Mouse (Mus musculus) liver, adult 2 months (tissue): ENCODE measurements around the gene Mettl16. TPM values are rescaled to one million over a fixed set of nuclear protein-coding genes. Genes with fewer than 3 reads are reported as not detected.

Source experiments
- DNase-seq: peaks from one replicate; pipeline ENCODE4 v3.0.0-alpha.2; 2011; ENCODE audit warnings: low read depth, low spot score; ENCODE audit errors: extremely low read depth
- H3K27ac ChIP-seq: fragments of 200-500 bp; replicated peaks from 2 replicates; pipeline ENCODE4 v1.5.1; 2012; ENCODE audit warnings: low read depth, mild to moderate bottlenecking, control low read depth, inconsistent platforms, low read length; ENCODE audit not compliant: insufficient read depth
- H3K27me3 ChIP-seq: fragments of 200-500 bp; 2 replicates; pipeline ENCODE4 v1.6.1; 2012; ENCODE audit warnings: mild to moderate bottlenecking, moderate library complexity, low read length, inconsistent platforms; ENCODE audit not compliant: control insufficient read depth, insufficient read depth
- H3K36me3 ChIP-seq: fragments of 200-500 bp; 2 replicates; pipeline ENCODE4 v1.6.1; 2012; ENCODE audit warnings: low read length, inconsistent platforms; ENCODE audit not compliant: control insufficient read depth, insufficient read depth
- H3K4me1 ChIP-seq: fragments of 200-500 bp; 2 replicates; pipeline ENCODE4 v1.6.1; 2011; ENCODE audit warnings: low read length; ENCODE audit not compliant: control insufficient read depth, insufficient read depth
- H3K4me3 ChIP-seq: fragments of 200-500 bp; 2 replicates; pipeline ENCODE4 v1.5.1; 2011; ENCODE audit warnings: low read depth, mild to moderate bottlenecking, control low read depth, low read length, moderate library complexity; ENCODE audit not compliant: insufficient read depth
- H3K79me2 ChIP-seq: fragments of 200-500 bp; 2 replicates; pipeline ENCODE4 v1.6.1; 2012; ENCODE audit warnings: inconsistent platforms, mild to moderate bottlenecking, low read length, moderate library complexity; ENCODE audit not compliant: control insufficient read depth, insufficient read depth
- H3K9ac ChIP-seq: fragments of 200-500 bp; 2 replicates; pipeline ENCODE4 v1.6.1; 2012; ENCODE audit warnings: low read depth, mild to moderate bottlenecking, control low read depth, inconsistent platforms, low read length
- CTCF ChIP-seq: fragments of 200-500 bp; IDR thresholded peaks from 2 replicates; pipeline ENCODE4 v1.5.1; 2011; ENCODE audit warnings: low read depth, low read length, control low read depth
- POLR2A ChIP-seq: fragments of 200-500 bp; IDR thresholded peaks from 2 replicates; pipeline ENCODE4 v1.6.1; 2011; ENCODE audit warnings: low read length, control low read depth; ENCODE audit not compliant: insufficient read depth; ENCODE audit errors: extremely low read depth
- WGBS: fragments of 180-500 bp; shearing (Covaris S2); methylation state at CpG from one replicate; pipeline ENCODE4 v1.1.7; 2018; 5-methylcytosine and 5-hydroxymethylcytosine counted together
- polyA plus RNA-seq: library from polyadenylated mRNA; depleted of rRNA; stranded (reverse); fragments of >200 nt; gene quantifications from 2 replicates; pipeline ENCODE4 v1.2.3, GENCODE M21; 2012
- total RNA-seq: library from RNA; depleted of rRNA; stranded (reverse); fragments of >200 nt; gene quantifications from 2 replicates; pipeline ENCODE4 v1.2.3, GENCODE M21; 2014

The Mettl16 gene
- total and polyA plus RNA-seq, 2 experiments = 3.4 to 5.1 TPM

GRCm38 (mm10) chr11:74867181-74867580, 96.6 kb downstream of the Mettl16 start:
- peaks cover 19% of the 10 kb centered on the region for H3K4me1 ChIP-seq
- H3K4me3 ChIP-seq = no peak overlapping the region
- H3K27me3 ChIP-seq = no peaks in the 10 kb centered on the region
- 27% methylated on average over 2 of the region's 2 CpGs for WGBS
- no peaks in the 10 kb centered on the region for H3K36me3 ChIP-seq
- DNase-seq = peak; percentile 99
- no peaks in the 10 kb centered on the region for H3K79me2 ChIP-seq
- H3K27ac ChIP-seq = no peak overlapping the region
- no peak overlapping the region for H3K9ac ChIP-seq
- TF ChIP-seq POLR2A (no peak), CTCF (no peak)

DNA sequence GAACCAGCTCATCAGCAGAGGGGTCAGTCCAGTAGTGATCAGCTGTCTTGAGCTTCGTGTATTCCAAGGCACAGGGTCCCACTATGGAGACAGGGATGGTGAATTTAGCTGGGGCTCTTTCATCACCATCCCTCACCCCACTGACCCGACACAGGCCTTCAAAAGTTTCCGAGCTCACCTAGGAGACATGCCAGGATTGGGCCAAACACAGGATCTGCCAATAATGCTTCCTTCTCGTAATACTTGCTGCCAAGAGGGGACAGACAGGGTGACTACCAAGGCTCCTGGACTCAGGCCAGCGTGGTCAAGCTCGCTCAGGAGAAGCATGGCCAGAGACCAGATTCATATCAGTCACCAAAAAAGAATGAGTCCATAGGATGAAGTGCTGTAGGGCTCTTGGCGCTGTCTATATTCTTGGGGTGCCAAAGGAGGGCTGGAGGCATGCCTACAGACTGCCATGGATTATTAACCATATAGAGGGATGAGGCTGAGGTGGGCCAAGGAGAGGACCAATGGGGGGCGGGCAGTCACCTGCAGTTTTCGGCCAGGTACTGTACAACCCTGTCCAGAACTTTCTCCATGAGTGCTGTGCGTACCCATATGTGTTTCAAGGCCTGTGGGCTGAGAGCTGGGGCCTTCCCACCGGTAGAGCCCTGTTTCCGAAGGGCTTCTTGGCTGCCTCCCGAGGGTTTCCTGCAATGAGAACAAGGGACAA, 97.6 kb downstream of the Mettl16 start:
- Histone ChIP-seq H3K4me1 (peaks cover 20% of the 10 kb centered on the region), H3K27ac (no peak overlapping the region), H3K36me3 (no peaks in the 10 kb centered on the region), H3K79me2 (no peaks in the 10 kb centered on the region), H3K9ac (no peak overlapping the region), H3K4me3 (no peak overlapping the region), H3K27me3 (no peaks in the 10 kb centered on the region)
- DNase-seq = peak; percentile 90
- 62% methylated on average over 13 of the region's 13 CpGs for WGBS
- no peak for TF ChIP-seq POLR2A
- no peak for TF ChIP-seq CTCF

DNA sequence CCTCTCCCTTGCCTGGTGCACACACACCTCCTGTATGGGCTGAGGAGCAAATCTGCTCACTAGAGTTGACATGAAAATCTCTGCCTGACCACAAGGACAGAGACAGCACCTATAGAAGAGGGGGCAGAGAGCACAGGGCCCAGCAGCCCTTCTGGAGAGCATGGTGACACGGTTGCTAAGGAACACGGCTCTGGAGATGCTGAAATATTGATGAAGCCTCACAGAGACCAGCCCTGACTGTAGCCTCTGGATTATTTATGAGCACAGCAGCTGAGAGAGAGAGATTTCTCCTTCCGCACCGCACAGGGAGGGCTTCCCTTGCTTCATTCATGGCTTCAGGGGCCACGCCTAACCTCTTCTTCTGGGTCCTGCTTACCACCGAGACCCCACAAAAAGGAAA, 99.0 kb downstream of the Mettl16 start:
- Histone ChIP-seq H3K4me3 (no peak overlapping the region), H3K9ac (no peak overlapping the region), H3K27ac (no peak overlapping the region), H3K79me2 (no peaks in the 10 kb centered on the region), H3K27me3 (no peaks in the 10 kb centered on the region), H3K4me1 (peaks cover 20% of the 10 kb centered on the region), H3K36me3 (no peaks in the 10 kb centered on the region)
- no peak for DNase-seq
- 68% methylated on average over 6 of the region's 6 CpGs for WGBS
- TF ChIP-seq POLR2A (no peak), CTCF (no peak)

GRCm38 (mm10) chr11:74870544-74870943, 99.9 kb downstream of the Mettl16 start:
- H3K27me3 ChIP-seq = no peaks in the 10 kb centered on the region
- 70% methylated on average over 4 of the region's 4 CpGs for WGBS
- H3K4me3 ChIP-seq = no peak overlapping the region
- H3K79me2 ChIP-seq = no peaks in the 10 kb centered on the region
- DNase-seq = peak; percentile 34
- H3K4me1 ChIP-seq = peaks cover 20% of the 10 kb centered on the region
- no peak overlapping the region for H3K9ac ChIP-seq
- no peak for TF ChIP-seq POLR2A
- no peak for TF ChIP-seq CTCF
- no peaks in the 10 kb centered on the region for H3K36me3 ChIP-seq
- no peak overlapping the region for H3K27ac ChIP-seq

GRCm38 (mm10) chr11:74870991-74871622, 100.5 kb downstream of the Mettl16 start:
- H3K27ac ChIP-seq = no peak overlapping the region
- H3K4me3 ChIP-seq = no peak overlapping the region
- H3K27me3 ChIP-seq = no peaks in the 10 kb centered on the region
- H3K4me1 ChIP-seq = peaks cover 20% of the 10 kb centered on the region
- H3K36me3 ChIP-seq = no peaks in the 10 kb centered on the region
- no peak for DNase-seq
- no peaks in the 10 kb centered on the region for H3K79me2 ChIP-seq
- H3K9ac ChIP-seq = no peak overlapping the region
- WGBS = 69% methylated on average over 12 of the region's 12 CpGs
- TF ChIP-seq POLR2A (no peak), CTCF (no peak)

DNA sequence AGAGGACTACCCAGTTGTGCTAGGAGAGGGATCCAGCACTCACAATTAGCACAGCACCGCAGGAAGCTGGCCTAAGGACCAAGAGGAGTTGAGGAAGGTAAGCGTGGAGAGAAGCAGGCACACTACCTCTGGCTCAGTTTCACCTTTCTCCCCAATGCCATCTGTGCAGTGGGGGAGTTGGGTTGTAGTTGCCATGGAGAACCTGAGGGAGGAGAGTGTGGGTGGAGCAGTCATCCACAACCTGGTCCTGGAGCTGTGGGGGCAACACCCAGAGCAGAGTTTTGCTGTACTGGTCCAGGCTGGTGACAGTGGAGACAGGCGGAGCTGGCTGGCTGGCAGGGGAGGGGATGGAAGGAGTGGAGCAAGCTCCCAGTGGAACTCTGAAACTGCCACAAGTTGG, 104.0 kb downstream of the Mettl16 start:
- no peak overlapping the region for H3K4me3 ChIP-seq
- H3K9ac ChIP-seq = no peak overlapping the region
- TF ChIP-seq POLR2A = no peak
- TF ChIP-seq CTCF = no peak
- H3K79me2 ChIP-seq = no peaks in the 10 kb centered on the region
- H3K27ac ChIP-seq = no peak overlapping the region
- H3K4me1 ChIP-seq = peaks cover 9% of the 10 kb centered on the region
- H3K27me3 ChIP-seq = no peaks in the 10 kb centered on the region
- H3K36me3 ChIP-seq = no peaks in the 10 kb centered on the region
- no peak for DNase-seq
- WGBS = 93% methylated on average over 3 of the region's 3 CpGs
